Mouse (Mus musculus): ENCODE results near the gene Stn1. TPM values are rescaled to one million over a fixed set of nuclear protein-coding genes. Genes with fewer than 3 reads are reported as not detected.

Gene Stn1
- polyA plus RNA-seq, 2 experiments from 2014 or later = 29.5 to 38.1 TPM

DNA sequence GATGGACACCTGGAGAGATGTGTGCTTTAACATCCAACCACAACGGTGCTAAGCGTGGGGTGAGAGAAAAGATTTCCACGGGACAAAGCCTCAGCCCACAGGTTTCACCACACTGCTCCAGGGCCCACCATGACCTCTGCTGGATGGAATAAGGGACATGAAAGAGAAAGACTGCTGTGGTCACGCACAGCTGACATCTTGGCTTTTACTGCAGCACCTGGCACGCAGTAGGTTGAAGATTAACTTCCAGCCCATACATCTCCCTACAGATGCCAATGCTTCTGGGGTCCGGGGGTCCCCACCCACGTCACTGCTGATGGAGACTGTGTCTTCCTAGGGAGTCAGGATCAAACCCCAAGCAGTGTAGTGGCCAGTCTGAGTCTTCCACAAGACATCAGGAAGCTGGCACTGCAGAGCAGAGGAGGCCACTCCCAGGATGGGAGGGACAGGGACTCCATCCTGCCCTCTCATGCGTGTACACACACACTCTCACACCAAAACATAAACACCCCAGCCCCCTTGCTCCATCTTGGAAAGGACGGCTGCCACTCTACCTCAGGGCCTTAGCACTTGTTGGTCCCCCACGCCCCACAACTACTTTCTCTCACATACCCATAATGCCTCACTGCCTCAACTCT lies 85.7 kb downstream of the Stn1 start:
- ATAC-seq = peak; percentile 34

Other genes starting within 250 kb of the Stn1 start
- under 1 TPM; 0.60 to 0.79 TPM for gene Sh3pxd2a, start 73.1 kb downstream of the Stn1 start, polyA plus RNA-seq (2017; shearing (Covaris generic))
- 10 to 100 TPM; 15.1 to 16.2 TPM for gene Slk, start 42.2 kb upstream of the Stn1 start, polyA plus RNA-seq (2017; shearing (Covaris generic))
- gene Col17a1, start 154.6 kb upstream of the Stn1 start, polyA plus RNA-seq (2017; shearing (Covaris generic)) = not detected
- gene Sfr1, start 194.2 kb upstream of the Stn1 start, polyA plus RNA-seq (2017; shearing (Covaris generic)) = 100 to 1,000 TPM; 132 to 161 TPM